Mouse (Mus musculus) cerebral cortex, adult 2 months (tissue): ENCODE data around the gene Rnf138rt1.

Experiments
- WGBS: fragments of 180-500 bp; shearing (Covaris S2); methylation state at CpG from one replicate; pipeline ENCODE4 v1.1.7; 2018; 5-methylcytosine and 5-hydroxymethylcytosine counted together

Rnf138rt1 gene

DNA sequence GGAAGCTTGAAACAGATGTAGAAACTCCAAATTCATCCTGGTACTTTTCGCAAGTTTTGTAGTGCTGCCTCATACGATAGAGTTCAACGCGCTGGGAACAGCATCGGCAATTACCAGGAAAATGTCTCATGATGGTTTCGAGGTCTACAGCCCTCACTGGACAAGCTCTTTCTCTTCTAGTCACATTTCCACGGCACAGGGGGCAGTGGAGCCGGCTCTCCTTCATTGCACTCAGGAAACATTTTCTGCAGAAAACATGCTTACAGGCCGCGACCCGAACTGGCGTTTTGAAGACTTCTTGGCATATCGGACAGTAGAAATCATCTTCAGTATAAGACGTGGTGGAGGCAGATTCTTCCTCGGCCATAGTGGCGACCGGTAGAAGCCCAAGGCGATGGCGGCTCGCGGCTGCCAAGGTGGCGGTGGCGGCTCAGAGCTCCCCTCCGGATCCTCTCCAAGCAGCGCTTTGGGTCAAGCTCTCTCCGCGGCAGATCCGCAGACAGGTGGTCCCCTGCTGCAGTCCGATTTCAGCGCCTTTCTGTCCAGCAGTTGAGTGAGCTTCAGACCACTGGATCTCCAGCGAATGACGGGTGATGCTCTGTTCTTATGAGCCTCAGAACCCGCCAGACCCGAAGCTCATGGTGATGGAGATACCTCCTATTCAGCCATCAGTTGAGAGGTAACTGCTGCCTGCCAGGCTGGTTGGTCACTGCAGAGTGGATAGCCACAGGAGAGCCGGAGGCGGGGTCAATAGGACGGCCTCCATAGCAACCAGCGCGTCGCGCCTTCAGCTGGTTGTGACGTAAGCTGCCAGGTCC lies at the start of gene Rnf138rt1:
Gene Rnf138rt1 (minus strand): TSS at position 713 of the 818 bp plus-strand sequence.
- WGBS = 9% methylated on average over 42 of the region's 42 CpGs

DNA sequence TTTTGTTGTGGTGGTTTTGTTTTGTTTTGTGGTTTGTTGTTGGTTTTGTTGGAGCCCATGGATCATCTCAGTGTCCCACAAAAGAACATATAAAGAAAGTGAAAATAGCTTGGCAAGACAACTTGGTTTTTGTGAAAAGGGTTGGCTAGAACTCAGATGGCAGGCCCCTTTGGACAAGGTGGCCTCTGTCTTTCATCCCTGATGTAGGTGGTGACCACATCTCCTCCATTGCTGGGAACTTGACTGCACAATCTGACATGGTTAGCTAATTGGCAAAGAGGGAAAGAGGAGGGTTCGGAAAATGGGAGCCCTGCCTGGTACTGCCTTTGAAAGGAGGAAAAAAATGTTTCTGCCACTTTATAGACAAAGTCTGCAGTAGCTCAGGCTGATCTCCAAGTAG lies 46.1 kb upstream of the Rnf138rt1 start:
- 67% methylated on average over 1 of the region's 1 CpGs for WGBS

DNA sequence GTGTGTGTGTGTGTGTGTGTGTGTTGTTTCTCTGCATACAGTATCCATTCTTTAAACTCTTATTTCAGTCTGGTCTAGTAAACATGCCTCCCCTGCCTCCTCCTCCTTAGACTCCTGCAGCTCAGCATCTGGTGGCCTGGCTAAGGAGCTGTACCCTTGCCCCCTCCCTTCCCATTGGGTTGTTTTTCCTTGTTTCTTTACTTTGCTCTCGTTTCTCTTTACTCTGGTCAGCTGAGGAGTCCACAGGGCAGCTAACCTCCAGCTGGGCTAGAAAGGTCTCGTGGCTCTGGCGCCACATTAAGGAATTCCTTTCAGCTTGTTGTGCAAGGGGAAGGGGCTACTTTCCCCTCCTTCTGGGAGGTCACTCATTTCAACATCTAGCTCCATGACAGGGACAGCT lies 5.2 kb upstream of the Rnf138rt1 start:
- WGBS = 63% methylated on average over 3 of the region's 3 CpGs

DNA sequence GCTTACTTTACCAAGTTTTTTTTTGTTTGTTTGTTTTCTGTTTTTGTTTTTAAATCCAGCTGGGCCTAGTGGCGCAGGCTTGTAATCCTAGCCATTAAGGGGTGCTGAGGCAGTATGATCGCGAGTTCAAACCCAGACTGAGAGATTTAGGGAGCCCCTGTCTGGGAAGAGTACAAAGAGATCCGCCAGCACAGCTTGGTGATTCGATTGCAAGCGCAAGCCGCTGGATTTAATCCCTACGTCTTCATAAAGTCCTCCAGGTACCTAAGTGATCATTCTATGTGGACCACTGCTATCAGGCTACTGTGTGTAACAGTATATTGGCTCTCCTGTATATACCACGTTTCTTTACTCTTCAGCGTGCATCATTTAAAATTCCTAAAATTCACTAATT lies 303 bp upstream of the Rnf138rt1 start:
- 36% methylated on average over 10 of the region's 10 CpGs for WGBS

DNA sequence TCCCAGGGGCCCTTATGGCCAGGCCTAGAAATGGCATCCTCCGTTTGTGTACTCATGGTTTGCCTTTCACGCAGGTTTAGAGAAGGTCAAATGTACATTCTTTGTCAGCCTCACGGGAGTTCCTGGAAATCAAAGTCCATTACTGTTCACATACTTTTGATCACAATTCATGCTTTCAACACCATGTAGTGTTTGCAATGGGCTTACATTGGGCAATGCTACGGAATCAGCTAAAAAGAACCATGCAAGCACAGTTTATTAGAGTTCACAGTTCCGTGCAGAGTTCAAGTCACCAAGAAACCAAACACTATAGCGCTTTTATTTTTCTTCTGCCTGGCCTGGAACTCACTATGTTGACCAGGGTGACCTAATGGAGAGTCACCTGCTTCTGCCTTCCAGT lies 15.1 kb downstream of the Rnf138rt1 start:
- WGBS = 95% methylated on average over 6 of the region's 6 CpGs

DNA sequence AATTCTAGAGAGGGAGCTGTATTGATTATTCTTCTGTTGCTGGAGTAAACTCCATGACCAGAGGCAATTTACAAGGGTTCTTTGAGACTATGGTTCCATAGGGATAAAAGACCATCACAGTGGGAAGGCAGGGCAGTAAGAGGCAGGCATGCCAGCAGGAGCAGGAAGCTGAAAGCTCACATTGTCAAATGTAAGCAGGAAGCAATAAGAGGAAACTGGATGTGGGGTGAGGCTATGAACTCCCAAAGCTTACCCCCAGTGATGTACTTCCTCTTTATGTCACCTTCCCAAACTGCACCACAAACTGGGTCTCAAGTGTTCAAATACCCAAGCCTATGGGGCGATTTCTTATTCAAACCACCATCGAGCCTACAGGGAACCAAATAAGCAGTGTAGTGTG lies 17.2 kb downstream of the Rnf138rt1 start:
- 76% methylated on average over 2 of the region's 2 CpGs for WGBS

DNA sequence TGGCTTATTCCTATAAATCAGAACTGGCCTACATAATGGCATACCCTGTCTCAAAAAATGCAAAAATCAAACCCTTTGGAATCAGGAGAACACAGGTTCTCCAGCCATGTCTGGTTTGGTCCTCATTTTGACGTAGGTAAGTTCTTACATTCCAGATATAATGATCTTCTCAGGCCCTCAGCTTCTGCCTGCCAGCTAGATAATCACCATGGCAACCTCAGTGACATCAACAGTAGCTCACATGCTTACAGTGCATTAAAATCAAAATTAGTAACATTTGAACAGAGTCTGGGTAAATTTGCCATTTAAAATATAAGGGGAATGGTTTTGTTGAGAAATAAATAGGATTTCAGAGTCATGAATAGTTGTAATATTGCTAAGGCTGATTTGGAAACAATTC lies 22.2 kb downstream of the Rnf138rt1 start:
- 45% methylated on average over 1 of the region's 1 CpGs for WGBS

DNA sequence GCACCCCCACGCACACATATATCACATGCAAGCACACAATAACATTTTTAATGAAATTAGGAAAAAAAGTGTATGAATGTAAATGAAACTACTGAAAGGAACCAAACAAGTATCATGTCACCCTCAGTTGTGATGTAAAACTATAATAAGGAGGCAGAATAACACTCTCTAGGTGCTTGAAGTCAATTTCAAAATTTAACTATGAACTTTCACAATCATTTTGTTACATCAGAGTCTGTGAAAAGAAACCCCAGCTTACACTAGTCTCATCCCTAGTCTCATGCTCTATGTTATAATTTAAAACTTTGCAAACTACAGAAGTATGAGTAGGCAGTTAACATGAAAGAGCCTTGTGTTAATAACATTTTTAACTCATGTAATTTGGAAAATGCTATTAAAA lies 27.0 kb downstream of the Rnf138rt1 start:
- WGBS = 100% methylated on average over 1 of the region's 1 CpGs

DNA sequence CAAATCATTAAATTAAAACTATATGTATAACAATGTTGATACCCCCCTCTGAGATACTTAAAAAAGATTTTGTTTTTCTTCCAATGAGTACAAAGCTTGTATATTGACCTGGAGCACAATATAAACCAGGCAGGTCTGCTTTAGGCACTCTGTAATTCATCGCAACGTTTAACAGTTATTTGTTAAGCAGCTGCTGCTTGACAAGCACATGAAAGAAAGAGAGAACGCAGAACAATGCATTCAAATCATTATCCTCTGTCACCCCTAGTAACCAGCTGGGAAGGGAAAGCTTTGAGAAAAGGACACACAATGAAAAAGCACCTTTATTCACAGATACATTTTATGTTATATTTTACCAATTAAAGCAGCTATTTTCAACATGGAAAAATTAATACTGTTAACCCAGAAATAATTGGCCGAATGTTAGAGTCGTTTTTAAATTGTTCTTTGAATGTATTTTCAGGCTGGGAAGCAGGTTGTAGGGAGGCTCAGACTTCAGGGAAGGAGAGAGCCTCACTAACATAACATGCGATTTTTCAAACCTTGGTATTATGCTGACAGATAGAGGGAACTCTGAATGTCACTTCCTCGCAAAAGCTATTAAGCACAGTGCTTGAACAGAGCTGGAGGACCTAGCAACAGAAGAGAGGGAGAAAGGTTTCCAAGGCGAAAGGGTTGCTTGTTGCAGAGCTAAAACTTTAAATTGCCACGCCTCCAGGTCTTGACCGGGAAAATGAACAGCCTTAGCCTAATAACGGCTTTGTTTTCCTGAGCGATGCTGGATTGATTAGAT lies 38.1 kb downstream of the Rnf138rt1 start:
- WGBS = 42% methylated on average over 12 of the region's 12 CpGs

DNA sequence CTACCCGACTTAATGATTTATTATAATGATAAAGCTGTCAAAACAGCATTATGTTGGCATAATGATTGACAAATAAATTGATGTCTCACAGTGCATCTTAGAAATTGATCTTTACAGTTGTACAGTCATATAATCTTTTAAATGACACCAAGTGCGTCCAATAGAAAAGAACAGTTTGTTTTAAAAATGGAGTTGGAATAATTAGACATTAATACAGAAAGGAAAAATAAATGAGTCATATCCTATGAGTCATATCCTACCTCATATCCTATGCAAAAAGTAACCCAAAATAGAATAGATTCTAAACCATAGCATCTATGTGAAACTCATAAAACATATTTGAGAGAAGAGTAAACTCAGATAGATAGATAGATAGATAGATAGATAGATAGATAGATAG lies 40.5 kb downstream of the Rnf138rt1 start:
- WGBS = 74% methylated on average over 2 of the region's 2 CpGs
